Mouse (Mus musculus): Measurements from ENCODE around the gene Lypd5. TPM values are rescaled to one million over a fixed set of nuclear protein-coding genes. Genes with fewer than 3 reads are reported as not detected.

The Lypd5 gene
- total and polyA plus RNA-seq, 2 experiments = not detected

DNA sequence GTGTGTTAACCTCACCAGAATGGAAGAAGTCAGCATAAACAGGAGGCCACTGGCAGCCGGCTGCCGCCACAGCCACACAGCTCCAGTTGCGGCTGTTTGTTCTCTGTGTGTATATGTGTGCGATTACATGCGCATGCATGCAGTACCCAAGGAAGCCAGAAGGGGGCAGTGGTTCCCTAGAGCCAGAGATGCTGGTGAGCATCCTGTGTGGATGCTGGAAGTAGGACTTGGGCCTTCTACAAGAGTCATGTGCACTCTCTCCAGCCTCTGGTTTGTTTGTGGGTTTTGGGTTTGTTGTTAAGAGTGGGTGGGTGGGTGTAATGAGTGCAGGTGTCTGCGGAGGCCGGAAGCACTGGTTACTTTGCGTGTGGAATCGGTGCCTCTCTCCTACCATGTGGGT, 53.9 kb downstream of the Lypd5 start:
- DNase-seq (ENCODE audit: extremely low read depth, low read depth, low spot score) = no peak
- Histone ChIP-seq H3K27ac (replicated peaks; ENCODE audit: insufficient read depth, low read depth, low read length) (no peak overlapping the region), H3K36me3 (ENCODE audit: control insufficient read depth, insufficient read depth, low read length) (no peaks in the 10 kb centered on the region), H3K4me3 (ENCODE audit: insufficient read depth, low read depth, low read length) (no peak overlapping the region), H3K4me1 (ENCODE audit: control insufficient read depth, insufficient read depth, low read length) (peaks cover 4% of the 10 kb centered on the region; the same call in 1 of the 2 replicates), H3K79me2 (ENCODE audit: control insufficient read depth, insufficient read depth, low read length) (peaks cover 3% of the 10 kb centered on the region; the same call in 1 of the 2 replicates), H3K9ac (ENCODE audit: low read depth, low read length) (no peak overlapping the region), H3K27me3 (ENCODE audit: control insufficient read depth, insufficient read depth, low read length) (no peaks in the 10 kb centered on the region)
- WGBS = 98% methylated on average over 9 of the region's 9 CpGs
- no peak for TF ChIP-seq POLR2A (IDR thresholded peaks at IDR 0.05; ENCODE audit: extremely low read depth, insufficient read depth, low read length)
- TF ChIP-seq CTCF (IDR thresholded peaks at IDR 0.05; ENCODE audit: low read depth, low read length) = peak; percentile 51

Other genes starting within 250 kb of the Lypd5 start
- 0.81 and 1.1 TPM in 2 replicates for gene Zfp112, start 236.9 kb upstream of the Lypd5 start, total RNA-seq (2014; rRNA removed)
- gene Zfp112, start 236.9 kb upstream of the Lypd5 start, polyA plus RNA-seq (2012; rRNA removed) = 0.42 and 1.1 TPM in 2 replicates
- 6.1 and 7.7 TPM in 2 replicates for gene Zfp235, start 215.0 kb upstream of the Lypd5 start, total RNA-seq (2014; rRNA removed)
- gene Zfp235, start 215.0 kb upstream of the Lypd5 start, polyA plus RNA-seq (2012; rRNA removed) = 3.3 and 3.8 TPM in 2 replicates
- 0.34 and 0.37 TPM in 2 replicates for gene Zfp114, start 174.1 kb upstream of the Lypd5 start, total RNA-seq (2014; rRNA removed)
- 0.06 and 0.29 TPM in 2 replicates for gene Zfp114, start 174.1 kb upstream of the Lypd5 start, polyA plus RNA-seq (2012; rRNA removed)
- gene Zfp111, start 137.8 kb upstream of the Lypd5 start, total RNA-seq (2014; rRNA removed) = 2.5 and 2.7 TPM in 2 replicates
- gene Zfp111, start 137.8 kb upstream of the Lypd5 start, polyA plus RNA-seq (2012; rRNA removed) = 0.69 and 0.87 TPM in 2 replicates
- 3.1 and 3.6 TPM in 2 replicates for gene Zfp109, start 111.6 kb upstream of the Lypd5 start, total RNA-seq (2014; rRNA removed)
- 0.98 and 1.3 TPM in 2 replicates for gene Zfp109, start 111.6 kb upstream of the Lypd5 start, polyA plus RNA-seq (2012; rRNA removed)
- gene Zfp108, start 94.4 kb upstream of the Lypd5 start, total RNA-seq (2014; rRNA removed) = 2.4 and 2.7 TPM in 2 replicates
- 0.38 and 0.61 TPM in 2 replicates for gene Zfp108, start 94.4 kb upstream of the Lypd5 start, polyA plus RNA-seq (2012; rRNA removed)
- 2.9 and 3.6 TPM in 2 replicates for gene Zfp93, start 78.8 kb upstream of the Lypd5 start, total RNA-seq (2014; rRNA removed)
- 1.3 TPM in 2 replicates for gene Zfp93, start 78.8 kb upstream of the Lypd5 start, polyA plus RNA-seq (2012; rRNA removed)
- 0.94 and 1.8 TPM in 2 replicates for gene Zfp61, start 48.0 kb upstream of the Lypd5 start, total RNA-seq (2014; rRNA removed)
- gene Zfp61, start 48.0 kb upstream of the Lypd5 start, polyA plus RNA-seq (2012; rRNA removed) = 0.48 and 0.50 TPM in 2 replicates
- 2.4 and 2.8 TPM in 2 replicates for gene Zfp94, start 32.5 kb upstream of the Lypd5 start, total RNA-seq (2014; rRNA removed)
- gene Zfp94, start 32.5 kb upstream of the Lypd5 start, polyA plus RNA-seq (2012; rRNA removed) = 2.6 and 3.3 TPM in 2 replicates
- not detected in 2 replicates for gene Tescl, start 15.3 kb upstream of the Lypd5 start, total RNA-seq (2014; rRNA removed)
- not detected in 2 replicates for gene Tescl, start 15.3 kb upstream of the Lypd5 start, polyA plus RNA-seq (2012; rRNA removed)
- 0.20 and 0.83 TPM in 2 replicates for gene Kcnn4, start 21.1 kb downstream of the Lypd5 start, total RNA-seq (2014; rRNA removed)
- gene Kcnn4, start 21.1 kb downstream of the Lypd5 start, polyA plus RNA-seq (2012; rRNA removed) = 0.55 and 0.66 TPM in 2 replicates
- gene Smg9, start 50.4 kb downstream of the Lypd5 start, total RNA-seq (2014; rRNA removed) = 3.7 and 5.0 TPM in 2 replicates
- gene Smg9, start 50.4 kb downstream of the Lypd5 start, polyA plus RNA-seq (2012; rRNA removed) = 11.7 and 17.8 TPM in 2 replicates
- gene Irgc1, start 103.1 kb downstream of the Lypd5 start, total RNA-seq (2014; rRNA removed) = not detected in 2 replicates
- 0.20 TPM in 1 of 2 replicates, not detected in the other for gene Irgc1, start 103.1 kb downstream of the Lypd5 start, polyA plus RNA-seq (2012; rRNA removed)
- gene Plaur, start 113.3 kb downstream of the Lypd5 start, total RNA-seq (2014; rRNA removed) = 0.18 and 1.1 TPM in 2 replicates
- gene Plaur, start 113.3 kb downstream of the Lypd5 start, polyA plus RNA-seq (2012; rRNA removed) = 0.22 and 0.97 TPM in 2 replicates
- 2.1 and 3.5 TPM in 2 replicates for gene Cadm4, start 132.8 kb downstream of the Lypd5 start, total RNA-seq (2014; rRNA removed)
- gene Cadm4, start 132.8 kb downstream of the Lypd5 start, polyA plus RNA-seq (2012; rRNA removed) = 5.3 and 6.5 TPM in 2 replicates
- gene Zfp428, start 157.8 kb downstream of the Lypd5 start, total RNA-seq (2014; rRNA removed) = 1.4 TPM in 2 replicates
- gene Zfp428, start 157.8 kb downstream of the Lypd5 start, polyA plus RNA-seq (2012; rRNA removed) = 2.3 and 3.3 TPM in 2 replicates
- not detected in 2 replicates for gene AC161166.1, start 163.3 kb downstream of the Lypd5 start, total RNA-seq (2014; rRNA removed)
- not detected in 2 replicates for gene AC161166.1, start 163.3 kb downstream of the Lypd5 start, polyA plus RNA-seq (2012; rRNA removed)
- 3.0 and 4.8 TPM in 2 replicates for gene Irgq, start 181.5 kb downstream of the Lypd5 start, total RNA-seq (2014; rRNA removed)
- 12.5 and 14.0 TPM in 2 replicates for gene Irgq, start 181.5 kb downstream of the Lypd5 start, polyA plus RNA-seq (2012; rRNA removed)
- not detected in 2 replicates for gene Pinlyp, start 196.9 kb downstream of the Lypd5 start, total RNA-seq (2014; rRNA removed)
- not detected in 2 replicates for gene Pinlyp, start 196.9 kb downstream of the Lypd5 start, polyA plus RNA-seq (2012; rRNA removed)
- 4.8 and 7.4 TPM in 2 replicates for gene Xrcc1, start 197.1 kb downstream of the Lypd5 start, total RNA-seq (2014; rRNA removed)
- gene Xrcc1, start 197.1 kb downstream of the Lypd5 start, polyA plus RNA-seq (2012; rRNA removed) = 12.6 and 17.1 TPM in 2 replicates
- 71.1 and 91.4 TPM in 2 replicates for gene Ethe1, start 238.3 kb downstream of the Lypd5 start, total RNA-seq (2014; rRNA removed)
- 227 and 244 TPM in 2 replicates for gene Ethe1, start 238.3 kb downstream of the Lypd5 start, polyA plus RNA-seq (2012; rRNA removed)
- gene Zfp575, start 238.4 kb downstream of the Lypd5 start, total RNA-seq (2014; rRNA removed) = not detected in 2 replicates
- 0.02 TPM in 1 of 2 replicates, not detected in the other for gene Zfp575, start 238.4 kb downstream of the Lypd5 start, polyA plus RNA-seq (2012; rRNA removed)